Mouse (Mus musculus) naive thymus-derived CD4-positive, alpha-beta T cell, adult 5 months (primary cell): ENCODE results near the gene Dgcr2. TPM values are rescaled to one million over a fixed set of nuclear protein-coding genes. Genes with fewer than 3 reads are reported as not detected.

Source experiments
- polyA plus RNA-seq: library from polyadenylated mRNA; unstranded; fragments of 100-300 nt; shearing (Covaris generic); gene quantifications from one replicate; pipeline ENCODE4 v1.2.1, GENCODE M21; 2017

The Dgcr2 gene
- 59.7 TPM for polyA plus RNA-seq

GRCm38 (mm10) chr16:17898462-17898861, at the start of gene Dgcr2, which contains the start of gene Tssk2:
Gene Dgcr2 (minus strand): TSS chr16:17898562.
Gene Tssk2 (plus strand): TSS chr16:17898637.

GRCm38 (mm10) chr16:17928087-17928580, 29.8 kb upstream of the Dgcr2 start, which contains the start of gene Slc25a1:
Gene Slc25a1 (minus strand): TSS chr16:17928219.

GRCm38 (mm10) chr16:17914307-17915249, 16.2 kb upstream of the Dgcr2 start, which contains the start of gene Gsc2:
Gene Gsc2 (minus strand): TSS chr16:17915059.

GRCm38 (mm10) chr16:17911052-17911595, 12.8 kb upstream of the Dgcr2 start, which contains the start of gene Ess2:
Gene Ess2 (minus strand): TSS chr16:17911348.

GRCm38 (mm10) chr16:17893923-17894322, 4.4 kb downstream of the Dgcr2 start, which contains the start of gene Tssk1:
Gene Tssk1 (plus strand): TSS chr16:17894223.

GRCm38 (mm10) chr16:17891567-17891959, 6.8 kb downstream of the Dgcr2 start, which contains the start of gene Gm20518:
Gene Gm20518 (minus strand): TSS chr16:17891671.

GRCm38 (mm10) chr16:17838051-17838450, 60.3 kb downstream of the Dgcr2 start, which contains the start of gene Car15:
Gene Car15 (minus strand): TSS chr16:17838364.

GRCm38 (mm10) chr16:17832821-17833220, 65.5 kb downstream of the Dgcr2 start, which contains the start of gene B830017H08Rik:
Gene B830017H08Rik (plus strand): TSS chr16:17833121.

GRCm38 (mm10) chr16:17796971-17797811, 101.2 kb downstream of the Dgcr2 start, which contains the start of gene Scarf2:
Gene Scarf2 (plus strand): TSS chr16:17797282.

Other genes starting within 250 kb of the Dgcr2 start
- gene Med15, start 165.7 kb downstream of the Dgcr2 start, polyA plus RNA-seq, result 129 TPM
- gene Klhl22, start 138.9 kb downstream of the Dgcr2 start, polyA plus RNA-seq, result 18.9 TPM
- gene Scarf2, start 101.3 kb downstream of the Dgcr2 start, polyA plus RNA-seq, result not detected
- gene B830017H08Rik, start 65.4 kb downstream of the Dgcr2 start, polyA plus RNA-seq, result not detected
- gene Car15, start 60.2 kb downstream of the Dgcr2 start, polyA plus RNA-seq, result 3.7 TPM
- gene Gm20518, start 6.9 kb downstream of the Dgcr2 start, polyA plus RNA-seq, result 0.98 TPM
- not detected for gene Tssk1, start 4.3 kb downstream of the Dgcr2 start, polyA plus RNA-seq
- 0.25 TPM for gene Tssk2, start 75 bp upstream of the Dgcr2 start, polyA plus RNA-seq
- 82.3 TPM for gene Ess2, start 12.8 kb upstream of the Dgcr2 start, polyA plus RNA-seq
- gene Gsc2, start 16.5 kb upstream of the Dgcr2 start, polyA plus RNA-seq, result not detected
- 25.6 TPM for gene Slc25a1, start 29.7 kb upstream of the Dgcr2 start, polyA plus RNA-seq
- not detected for gene Vpreb2, start 81.9 kb upstream of the Dgcr2 start, polyA plus RNA-seq
- 7.5 TPM for gene Dgcr6, start 154.3 kb upstream of the Dgcr2 start, polyA plus RNA-seq
- gene Prodh, start 191.6 kb upstream of the Dgcr2 start, polyA plus RNA-seq, result 2.2 TPM
- gene Rtn4r, start 229.1 kb upstream of the Dgcr2 start, polyA plus RNA-seq, result 0.17 TPM